Mouse (Mus musculus): ENCODE results near the gene Gnat3. TPM values are rescaled to one million over a fixed set of nuclear protein-coding genes. Genes with fewer than 3 reads are reported as not detected.

Gene Gnat3
- total and polyA plus RNA-seq, 3 experiments = not detected

- DNase-seq (ENCODE audit: low read depth, low spot score) = no peak
- TF ChIP-seq ETS1 (IDR thresholded peaks at IDR 0.05; ENCODE audit: low read depth, low read length) (no peak), POLR2AphosphoS2 (IDR thresholded peaks at IDR 0.05; ENCODE audit: low read length) (no peak), ZC3H11A (IDR thresholded peaks at IDR 0.05; ENCODE audit: low read depth, low read length) (no peak), TCF12 (IDR thresholded peaks at IDR 0.05; ENCODE audit: low read depth, low read length) (no peak), POLR2AphosphoS5 (IDR thresholded peaks at IDR 0.05; ENCODE audit: borderline replicate concordance, low read depth, low read length) (no peak), USF2 (IDR thresholded peaks at IDR 0.05; ENCODE audit: borderline replicate concordance in 1 of 2, insufficient read depth in 1 of 2, low read depth in 1 of 2, low read length in 2 of 2) (no peak), POLR2A (IDR thresholded peaks at IDR 0.05; ENCODE audit: control insufficient read depth in 1 of 2, insufficient read depth in 1 of 2, low read depth in 1 of 2, low read length in 2 of 2, poor library complexity in 1 of 2) (no peak), E2F4 (IDR thresholded peaks at IDR 0.05; ENCODE audit: borderline replicate concordance, low read depth, low read length) (no peak), GATA1 (IDR thresholded peaks at IDR 0.05; ENCODE audit: low read depth, low read length) (no peak), KAT2A (conservative IDR thresholded peaks at IDR 0.05; ENCODE audit: low read depth, low read length) (no peak), RAD21 (IDR thresholded peaks at IDR 0.05; ENCODE audit: low read depth, low read length) (no peak), MAZ (IDR thresholded peaks at IDR 0.05; ENCODE audit: low read depth, low read length) (no peak), NRF1 (IDR thresholded peaks at IDR 0.05; ENCODE audit: insufficient read depth, low read depth, low read length, poor library complexity, severe bottlenecking) (no peak), TBP (IDR thresholded peaks at IDR 0.05; ENCODE audit: low read depth, low read length) (no peak)
- no peaks in the 10 kb centered on the region for H3K36me3 ChIP-seq (ENCODE audit: control insufficient read depth in 1 of 2, insufficient read depth in 2 of 2, low read length in 2 of 2)
Measured at GRCm38 (mm10) chr5:17990618-17991017, 28.3 kb downstream of the Gnat3 start.

GRCm38 (mm10) chr5:17999570-17999969 is 37.2 kb downstream of the Gnat3 start:
- Histone ChIP-seq H3K79me2 (ENCODE audit: control insufficient read depth, insufficient read depth, low read length, poor library complexity) (no peaks in the 10 kb centered on the region), H3K27me3 (ENCODE audit: control insufficient read depth in 1 of 2, insufficient read depth in 2 of 2, low read length in 2 of 2) (no peaks in the 10 kb centered on the region), H3K4me3 (ENCODE audit: control insufficient read depth in 1 of 2, insufficient read depth in 1 of 2, low read depth in 2 of 2, low read length in 2 of 2) (no peak overlapping the region), H3K27ac (ENCODE audit: control insufficient read depth, low read depth, low read length) (no peak overlapping the region), H3K9me3 (replicated peaks; ENCODE audit: insufficient read depth, low read length) (no peaks in the 10 kb centered on the region), H3K9ac (ENCODE audit: control insufficient read depth, low read depth, low read length, poor library complexity, severe bottlenecking) (no peak overlapping the region), H3K36me3 (ENCODE audit: control insufficient read depth in 1 of 2, insufficient read depth in 2 of 2, low read length in 2 of 2) (no peaks in the 10 kb centered on the region; a peak in 1 of 4 replicates), H3K4me1 (ENCODE audit: control insufficient read depth in 1 of 2, insufficient read depth in 2 of 2, low read length in 2 of 2) (no peaks in the 10 kb centered on the region)
- DNase-seq (ENCODE audit: low read depth, low spot score) = no peak
- TF ChIP-seq UBTF (IDR thresholded peaks at IDR 0.05; ENCODE audit: borderline replicate concordance, insufficient read depth, low read depth, low read length) (no peak), SIN3A (IDR thresholded peaks at IDR 0.05; ENCODE audit: low read length) (no peak), ETS1 (IDR thresholded peaks at IDR 0.05; ENCODE audit: low read depth, low read length) (no peak), MAX (IDR thresholded peaks at IDR 0.05; ENCODE audit: low read length) (no peak), ELF1 (IDR thresholded peaks at IDR 0.05; ENCODE audit: low read depth, low read length) (no peak), BHLHE40 (IDR thresholded peaks at IDR 0.05; ENCODE audit: borderline replicate concordance, low read depth, low read length) (no peak), USF1 (IDR thresholded peaks at IDR 0.05; ENCODE audit: low read depth, low read length) (no peak), HCFC1 (IDR thresholded peaks at IDR 0.05; ENCODE audit: low read depth, low read length) (no peak), POLR2AphosphoS5 (IDR thresholded peaks at IDR 0.05; ENCODE audit: borderline replicate concordance, low read depth, low read length) (no peak), POLR2AphosphoS2 (IDR thresholded peaks at IDR 0.05; ENCODE audit: low read length) (no peak), MEF2A (IDR thresholded peaks at IDR 0.05; ENCODE audit: extremely low read depth, insufficient replicate concordance, low read depth, low read length, poor library complexity, severe bottlenecking) (no peak), MYC (IDR thresholded peaks at IDR 0.05; ENCODE audit: low read depth, low read length) (no peak), SMC3 (IDR thresholded peaks at IDR 0.05; ENCODE audit: low read depth, low read length) (no peak)

More at GRCm38 (mm10) chr5:17990618-17991017, 28.3 kb downstream of the Gnat3 start:
- Histone ChIP-seq H3K9ac (ENCODE audit: control insufficient read depth, low read depth, low read length, poor library complexity, severe bottlenecking) (no peak overlapping the region), H3K27ac (ENCODE audit: control insufficient read depth, low read depth, low read length) (no peak overlapping the region), H3K4me1 (ENCODE audit: control insufficient read depth in 1 of 2, insufficient read depth in 2 of 2, low read length in 2 of 2) (no peaks in the 10 kb centered on the region), H3K9me3 (replicated peaks; ENCODE audit: insufficient read depth, low read length) (no peaks in the 10 kb centered on the region), H3K27me3 (ENCODE audit: control insufficient read depth in 1 of 2, insufficient read depth in 2 of 2, low read length in 2 of 2) (no peaks in the 10 kb centered on the region), H3K4me3 (ENCODE audit: control insufficient read depth in 1 of 2, insufficient read depth in 1 of 2, low read depth in 2 of 2, low read length in 2 of 2) (no peak overlapping the region), H3K79me2 (ENCODE audit: control insufficient read depth, insufficient read depth, low read length, poor library complexity) (no peaks in the 10 kb centered on the region)
